Mouse (Mus musculus): ENCODE data around the gene Itga5.
A peak's percentile ranks its signal among the peaks of the same experiment; 100 is the strongest.

The Itga5 gene

GRCm38 (mm10) chr15:103310365-103310910 is 56.1 kb downstream of the Itga5 start, which contains the start of gene Gpr84:
Gene Gpr84, minus strand, starts transcription at chr15:103310612.
- no peak for DNase-seq (ENCODE audit: low spot score in 2 of 2)

- DNase-seq (ENCODE audit: low spot score in 2 of 2): no peak
Observed at GRCm38 (mm10) chr15:103308876-103309580, 57.5 kb downstream of the Itga5 start.

- no peak for DNase-seq (ENCODE audit: low spot score in 2 of 2)
Observed at GRCm38 (mm10) chr15:103308056-103308875, 58.3 kb downstream of the Itga5 start.

DNA sequence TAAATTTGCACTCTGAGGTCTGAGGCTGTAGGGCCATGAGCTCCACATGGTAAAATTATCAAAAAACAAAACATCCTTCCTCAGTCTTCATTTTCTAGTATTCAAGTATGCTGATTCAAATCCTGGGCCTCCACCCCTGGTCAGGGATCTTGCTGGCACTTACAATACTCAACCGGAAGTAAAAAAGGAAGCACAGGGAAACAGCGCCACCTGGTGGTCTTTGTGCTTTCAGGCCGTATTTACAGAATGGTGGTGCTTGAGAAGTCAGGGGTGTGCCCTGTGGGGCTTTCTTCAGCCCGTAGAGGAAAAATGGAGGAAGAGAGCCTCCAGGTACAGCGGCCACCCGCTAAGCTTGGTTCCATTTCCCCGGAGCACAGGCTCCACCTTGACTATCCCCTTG is 59.4 kb downstream of the Itga5 start:
- peak; percentile 95 to 96 for DNase-seq (ENCODE audit: low spot score in 2 of 2)

DNA sequence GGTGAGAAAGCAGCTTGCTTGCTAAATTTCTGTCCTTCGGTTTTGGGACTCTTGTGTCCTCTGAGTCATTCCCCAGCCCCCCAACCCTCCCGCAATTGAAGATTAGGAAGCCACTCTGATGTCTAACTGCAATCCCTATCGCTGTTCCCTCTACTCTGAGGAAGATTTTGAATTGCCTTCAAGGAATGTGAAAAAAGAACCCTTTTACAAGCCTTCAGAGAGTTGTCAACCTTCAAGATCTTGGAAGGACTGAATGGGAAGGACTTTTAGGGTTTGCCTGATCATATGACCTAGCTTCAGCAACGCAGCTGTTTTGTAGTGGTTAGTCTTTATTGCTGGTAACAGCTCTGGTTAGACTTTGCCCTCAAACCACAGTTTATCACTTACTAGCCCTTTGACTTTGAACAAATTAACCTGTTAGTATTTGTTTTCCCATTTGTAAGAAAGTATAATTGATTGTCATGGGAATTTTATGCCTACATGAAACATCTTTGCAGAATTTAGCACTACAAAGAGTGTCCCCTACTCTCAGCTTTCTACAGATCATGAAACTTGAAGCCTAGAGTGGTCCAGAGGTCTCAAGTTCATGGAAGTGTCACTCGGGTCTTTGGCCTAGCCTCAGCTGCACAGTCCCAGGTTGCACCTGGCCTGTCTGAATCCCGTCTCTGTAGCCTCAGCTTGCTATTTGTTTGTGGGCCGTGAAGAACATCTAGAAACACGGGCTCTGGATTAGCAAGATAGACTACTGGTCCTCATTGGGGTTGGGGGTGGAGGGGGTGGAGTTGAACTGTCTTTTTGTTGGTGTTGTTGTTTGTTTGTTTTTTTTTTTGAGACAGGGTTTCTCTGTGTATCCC is 60.5 kb downstream of the Itga5 start:
- no peak for DNase-seq (ENCODE audit: low spot score in 2 of 2)

DNA sequence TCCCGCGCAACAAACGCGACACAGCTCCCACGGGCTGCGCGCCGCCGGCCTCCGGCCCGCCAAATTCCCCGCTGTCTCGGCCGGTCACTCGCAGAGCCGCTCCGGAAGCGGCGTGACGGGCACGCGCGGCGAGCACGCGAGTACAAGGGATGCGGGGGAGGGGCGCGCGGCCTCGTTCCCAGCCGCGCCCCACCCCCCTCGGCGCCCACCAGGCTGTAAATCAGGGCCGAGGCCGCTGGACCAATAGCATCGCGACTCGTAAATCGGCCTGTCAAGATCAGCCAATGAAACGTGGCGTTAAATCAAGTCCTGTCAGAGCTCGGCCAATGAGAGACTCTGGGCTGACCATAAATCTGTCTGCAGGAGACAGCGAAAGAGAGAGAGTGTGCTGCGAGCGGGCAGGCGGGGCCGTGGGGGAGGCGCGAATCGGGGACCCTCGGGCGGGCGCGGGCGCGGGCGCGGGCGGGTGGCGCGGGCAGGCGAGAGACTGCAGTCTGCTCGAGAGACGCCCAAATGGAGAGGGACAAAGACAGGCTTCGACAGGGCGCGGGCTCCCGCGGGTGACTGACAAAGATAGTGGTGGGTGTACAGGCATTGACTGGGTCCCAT is 61.4 kb downstream of the Itga5 start:
- DNase-seq (ENCODE audit: low spot score in 2 of 2): peak; percentile 96 to 99

DNA sequence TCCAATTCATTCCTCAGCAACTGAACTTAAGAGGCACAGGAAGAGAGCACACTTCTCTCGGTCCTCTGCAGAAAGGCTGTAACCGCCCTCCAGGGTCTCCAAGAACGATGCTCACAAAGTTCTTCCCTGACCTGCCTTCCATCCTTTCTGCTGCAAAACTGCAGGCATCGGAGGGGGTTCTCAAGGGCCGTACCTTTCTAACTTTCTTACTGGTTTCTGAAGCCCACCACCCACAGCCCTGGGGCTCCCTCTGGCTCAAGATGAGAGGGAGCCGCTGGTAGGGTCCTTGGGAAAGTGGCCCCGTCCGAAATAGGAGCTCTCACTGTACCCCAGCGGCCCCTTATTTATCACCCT is 62.0 kb downstream of the Itga5 start:
- no peak for DNase-seq (ENCODE audit: low spot score in 2 of 2)

DNA sequence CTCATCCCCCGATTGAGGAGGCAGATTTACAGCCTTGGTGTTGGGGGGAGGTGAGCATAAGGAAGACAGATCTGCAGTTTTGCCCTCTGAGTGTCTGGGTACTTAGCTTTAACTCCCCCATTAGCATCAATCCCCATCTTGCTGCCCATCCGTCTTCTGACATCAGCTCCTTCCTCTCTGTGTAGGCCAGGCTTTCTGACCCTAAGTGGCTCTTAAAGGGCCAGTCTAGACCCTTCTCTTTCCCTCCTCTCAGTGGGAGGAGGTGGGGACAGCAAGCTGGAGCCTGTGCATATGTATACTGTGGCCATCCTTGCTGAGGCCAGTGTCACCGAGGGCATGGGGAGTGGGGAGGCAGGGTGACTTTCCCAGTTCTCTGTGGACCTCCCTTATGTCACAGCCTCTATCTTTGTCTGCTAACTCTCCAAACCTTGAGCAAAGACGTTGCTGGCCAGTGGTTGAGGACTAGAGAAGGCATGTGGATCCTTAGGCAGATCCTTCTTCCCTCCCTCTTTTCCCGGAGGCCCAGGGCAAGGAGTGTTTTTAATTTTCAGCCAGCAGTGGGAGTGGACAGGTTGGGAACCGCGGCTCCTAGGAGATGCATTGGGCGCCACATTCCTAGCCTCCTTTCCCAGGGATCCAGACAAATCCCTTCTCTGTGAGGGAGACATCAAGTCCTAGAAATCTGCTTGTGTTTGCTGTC is 62.5 kb downstream of the Itga5 start:
- DNase-seq (ENCODE audit: low spot score in 2 of 2): no peak

GRCm38 (mm10) chr15:103302341-103303021 is 64.1 kb downstream of the Itga5 start:
- DNase-seq (ENCODE audit: low spot score in 2 of 2): no peak

- no peak for DNase-seq (ENCODE audit: low spot score in 2 of 2)
Observed at GRCm38 (mm10) chr15:103301547-103302340, 64.8 kb downstream of the Itga5 start.

GRCm38 (mm10) chr15:103301046-103301445 is 65.5 kb downstream of the Itga5 start:
- DNase-seq (ENCODE audit: low spot score in 2 of 2): no peak

GRCm38 (mm10) chr15:103300560-103300959 is 66.0 kb downstream of the Itga5 start:
- peak in 1 of 2 experiments; percentile 10 for DNase-seq (ENCODE audit: low spot score in 2 of 2)

- DNase-seq (ENCODE audit: low spot score in 2 of 2): peak; percentile 72 to 74
Observed at GRCm38 (mm10) chr15:103300067-103300471, 66.5 kb downstream of the Itga5 start.

- no peak for DNase-seq (ENCODE audit: low spot score in 2 of 2)
Observed at GRCm38 (mm10) chr15:103299644-103300043, 66.9 kb downstream of the Itga5 start.

DNA sequence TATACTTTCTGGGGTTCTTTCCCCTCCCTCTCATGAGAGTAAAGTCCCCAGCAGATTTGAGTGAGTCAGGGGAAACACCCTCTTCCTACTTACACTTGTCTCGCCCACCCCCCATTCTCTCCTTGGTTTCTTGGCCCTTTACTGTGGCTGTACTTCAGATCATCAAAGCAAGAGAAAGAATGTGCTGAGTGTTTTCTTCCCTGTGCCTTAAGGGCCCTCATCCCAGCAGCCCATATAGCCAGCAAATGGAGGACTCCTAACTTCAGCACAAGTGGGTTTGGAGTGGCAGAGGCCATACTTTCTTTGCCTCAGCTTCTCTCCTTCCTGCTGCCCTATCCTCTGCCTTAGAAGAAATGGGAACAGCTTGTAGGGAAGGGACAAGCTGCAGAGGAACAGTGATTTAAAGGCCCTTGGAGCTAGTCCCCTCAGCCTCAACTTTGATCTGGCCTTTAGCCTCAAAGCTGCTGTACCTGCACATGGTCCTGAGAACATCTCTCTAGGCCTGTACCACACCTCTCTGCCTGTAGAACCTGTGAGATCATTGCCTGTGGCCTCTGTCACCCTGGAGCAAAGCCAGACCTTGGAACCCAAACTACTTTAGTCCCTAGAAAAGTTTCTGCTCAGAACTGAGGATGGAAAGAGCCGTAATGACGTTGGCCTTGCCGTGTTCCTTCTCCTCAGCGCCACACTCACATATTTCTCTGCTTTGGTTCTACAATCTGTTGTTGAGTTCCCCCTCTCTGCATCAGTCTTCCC is 67.5 kb downstream of the Itga5 start:
- peak in 1 of 2 experiments; percentile 7 for DNase-seq (ENCODE audit: low spot score in 2 of 2)

- DNase-seq (ENCODE audit: low spot score in 2 of 2): no peak
Observed at GRCm38 (mm10) chr15:103298026-103298425, 68.5 kb downstream of the Itga5 start.

- DNase-seq (ENCODE audit: low spot score in 2 of 2): no peak
Observed at GRCm38 (mm10) chr15:103297313-103297712, 69.2 kb downstream of the Itga5 start.

- no peak for DNase-seq (ENCODE audit: low spot score in 2 of 2)
Observed at GRCm38 (mm10) chr15:103295851-103296250, 70.7 kb downstream of the Itga5 start.

DNA sequence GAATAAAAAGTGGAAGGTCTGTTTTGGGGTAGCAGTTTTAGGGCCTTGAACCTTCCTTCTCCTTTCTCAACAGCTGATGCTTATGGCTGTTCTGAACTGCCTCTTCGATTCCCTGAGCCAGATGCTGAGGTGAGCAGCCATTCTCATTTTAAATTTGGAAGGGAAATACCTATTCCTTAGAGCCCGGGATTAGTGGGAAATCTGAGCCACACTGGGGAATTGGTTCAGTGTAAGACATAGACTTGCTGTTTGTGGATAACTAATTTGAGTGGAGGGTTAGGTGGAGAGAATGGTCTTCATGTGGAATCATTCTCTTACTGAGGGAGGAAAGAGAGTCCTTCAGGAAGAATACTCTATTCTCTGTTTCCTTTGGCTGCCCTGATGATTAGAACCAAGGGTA is 71.9 kb downstream of the Itga5 start:
- DNase-seq (ENCODE audit: low spot score in 2 of 2): no peak
